Mouse (Mus musculus): ENCODE results near the gene Asb13.

The Asb13 gene

GRCm38 (mm10) chr13:3633895-3634811 lies at the start of gene Asb13:
Gene Asb13 (plus strand): TSS chr13:3634032.
- DNase-seq: peak; percentile 80 to 85

DNA sequence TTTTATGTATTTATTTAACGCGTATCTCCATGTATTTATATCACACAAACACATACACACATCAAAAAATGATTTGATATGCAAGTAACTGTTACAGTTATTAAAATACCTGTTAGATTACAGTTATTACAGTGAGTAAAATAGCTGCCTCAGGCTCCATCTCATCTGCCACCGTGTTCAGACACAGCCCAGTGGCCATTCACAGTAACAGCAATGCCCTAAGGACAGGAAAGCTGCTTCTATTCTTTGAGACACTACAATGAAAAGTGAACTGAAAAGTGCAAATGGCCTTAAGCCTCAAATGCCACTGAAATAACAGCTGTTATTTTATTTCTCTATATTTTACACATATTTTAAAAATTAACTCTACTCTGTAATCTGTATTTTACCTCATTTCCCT lies 43.0 kb upstream of the Asb13 start:
- DNase-seq: no peak

- no peak for DNase-seq
Observed at GRCm38 (mm10) chr13:3594311-3594710, 39.5 kb upstream of the Asb13 start.

GRCm38 (mm10) chr13:3596232-3596631 lies 37.6 kb upstream of the Asb13 start:
- DNase-seq: no peak

DNA sequence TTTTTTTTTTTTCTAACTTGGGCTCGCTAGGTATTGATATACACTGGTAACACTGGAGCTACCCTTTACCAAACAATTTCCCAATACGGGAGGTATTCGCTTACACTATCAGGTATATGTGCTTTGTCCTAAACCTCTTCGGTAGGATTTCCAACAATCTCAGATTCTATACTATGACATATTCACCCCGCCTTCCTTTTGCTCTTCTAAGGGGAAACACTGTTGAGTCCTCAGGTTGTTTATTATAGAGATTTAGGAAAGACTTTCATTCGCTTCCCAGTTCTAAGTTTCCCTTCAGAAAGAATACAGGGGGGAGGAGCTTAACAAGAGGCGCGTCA lies 24.1 kb upstream of the Asb13 start:
- no peak for DNase-seq

DNA sequence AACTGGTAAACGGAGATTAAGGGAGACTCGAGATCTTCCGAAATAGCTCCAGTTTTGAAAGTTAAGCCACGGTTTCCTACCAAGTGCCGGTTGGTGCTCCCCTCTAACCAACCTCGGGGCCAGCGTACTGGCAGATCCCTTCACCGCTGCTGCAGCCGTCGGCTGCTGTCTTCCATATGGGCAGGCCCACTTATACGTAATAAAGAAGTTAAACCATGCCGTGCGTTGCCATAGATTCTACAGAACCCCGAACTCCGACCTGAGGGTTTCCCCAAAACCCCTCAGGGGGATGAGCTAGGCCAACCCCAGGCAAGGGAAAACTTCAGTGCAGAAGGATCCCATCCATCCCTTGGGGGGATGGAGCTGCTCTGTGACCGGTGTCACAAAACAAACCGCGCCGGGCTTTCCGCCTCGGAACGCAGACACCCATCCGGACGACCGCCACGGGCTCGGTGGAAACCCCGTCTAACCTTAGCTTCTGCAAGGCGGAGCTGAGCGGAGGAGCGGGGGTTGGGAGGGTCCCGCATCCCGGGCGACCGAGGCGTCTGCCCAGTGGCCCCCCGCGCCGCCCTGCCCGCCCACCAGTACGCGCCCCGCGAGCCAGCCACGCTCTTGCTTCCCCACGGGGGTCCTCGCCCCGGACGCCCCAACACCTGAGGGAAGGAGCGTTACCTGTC lies 23.6 kb upstream of the Asb13 start:
- peak; percentile 12 to 47 for DNase-seq

DNA sequence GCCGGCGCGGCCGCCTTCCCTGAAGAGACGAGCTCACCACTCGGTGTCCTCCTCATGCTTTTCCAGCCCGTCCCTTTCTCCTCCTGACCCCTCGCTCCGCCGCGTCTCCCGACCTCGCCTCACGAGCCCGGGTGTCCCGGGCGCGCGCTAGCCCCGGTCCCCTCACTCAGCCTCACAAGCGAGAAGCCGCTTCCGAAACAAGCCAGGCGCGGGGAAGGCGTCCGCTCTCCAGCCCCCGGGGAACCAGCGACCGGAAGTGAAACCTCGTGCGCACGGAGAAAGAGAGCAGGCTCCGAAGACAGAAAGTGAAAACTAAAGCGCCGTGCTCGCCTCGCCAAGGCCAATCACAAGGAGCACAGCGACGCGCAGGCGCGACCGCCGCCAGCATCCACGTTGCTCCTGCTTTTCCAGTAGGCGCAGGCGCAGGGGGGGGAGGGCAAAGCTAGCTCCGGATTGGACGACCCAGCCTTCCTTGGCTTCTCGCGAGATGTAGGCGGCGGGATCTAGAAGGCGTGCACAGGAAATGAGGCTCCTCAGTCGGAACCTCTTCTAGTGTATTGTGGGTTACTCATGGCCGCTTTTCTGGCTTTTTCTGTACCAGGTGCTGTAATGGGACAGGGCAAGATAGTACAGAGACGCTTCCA lies 22.9 kb upstream of the Asb13 start, which contains the start of gene Fam208b:
Gene Fam208b (minus strand): TSS at position 314 of the 644 bp plus-strand sequence.
- DNase-seq: peak; percentile 95 to 97

DNA sequence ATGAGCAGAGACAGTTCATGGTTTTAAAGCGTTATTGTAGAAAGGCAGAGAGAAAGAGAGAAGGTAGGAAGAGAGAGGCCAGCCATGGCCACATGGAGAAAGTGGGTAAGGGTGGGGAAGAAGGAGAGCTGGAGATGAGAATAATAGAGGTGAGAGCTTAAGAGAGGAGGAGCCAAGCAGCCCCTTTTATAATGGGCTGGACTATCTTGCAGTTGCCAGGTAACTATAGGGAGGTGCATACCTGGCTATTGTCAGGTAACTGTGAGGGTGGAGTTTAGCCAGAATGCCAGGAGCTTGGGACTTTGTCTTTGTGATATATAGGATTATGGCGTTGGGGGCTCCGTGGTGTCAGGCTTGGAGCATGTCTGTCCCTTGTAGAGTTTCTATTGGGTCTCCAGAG lies 6.7 kb upstream of the Asb13 start:
- no peak for DNase-seq

GRCm38 (mm10) chr13:3628102-3628501 lies 5.7 kb upstream of the Asb13 start:
- DNase-seq: no peak

- no peak for DNase-seq
Observed at GRCm38 (mm10) chr13:3632551-3632950, 1.3 kb upstream of the Asb13 start.

DNA sequence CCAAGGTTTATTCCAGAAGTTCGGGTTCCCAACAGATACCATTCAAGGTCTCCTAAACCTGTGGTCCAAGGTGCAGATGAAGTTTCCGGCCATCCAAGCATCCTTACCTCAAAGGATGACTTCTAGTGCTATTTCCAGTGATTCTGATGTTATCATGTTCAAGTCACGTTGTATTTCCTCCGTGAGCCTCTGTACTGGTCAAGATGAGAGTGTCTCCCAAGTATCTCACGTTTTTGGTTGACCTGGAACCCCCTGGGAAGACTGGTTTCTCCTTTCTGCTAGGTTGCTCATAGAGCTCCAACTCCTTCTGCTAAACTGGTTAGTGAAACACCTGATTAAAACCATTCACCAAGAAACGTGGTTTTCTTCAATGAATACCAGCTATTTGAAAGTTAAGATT lies 701 bp upstream of the Asb13 start:
- no peak for DNase-seq

DNA sequence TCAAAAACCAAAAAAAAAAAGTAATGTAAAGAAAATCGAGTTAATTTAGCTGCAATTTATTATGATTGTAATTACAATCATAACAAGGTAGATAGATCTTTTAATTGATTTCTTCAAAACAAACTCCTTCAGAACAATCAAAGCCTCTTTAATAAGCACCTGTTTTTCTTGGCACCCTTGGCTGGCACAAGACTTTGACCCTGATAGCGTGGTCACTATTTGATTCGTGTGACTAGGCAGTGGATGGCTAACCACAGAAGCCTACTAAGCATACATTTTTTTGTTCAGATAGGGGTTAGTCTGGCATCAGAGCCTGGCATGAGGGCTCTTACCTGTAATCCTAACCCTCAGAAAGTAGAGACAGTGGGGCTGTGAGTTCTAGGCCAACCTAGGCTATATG lies 1.2 kb downstream of the Asb13 start:
- DNase-seq: no peak

GRCm38 (mm10) chr13:3636797-3637196 lies 3.0 kb downstream of the Asb13 start:
- DNase-seq: peak; percentile 17 to 39

GRCm38 (mm10) chr13:3642049-3642448 lies 8.2 kb downstream of the Asb13 start:
- DNase-seq: peak; percentile 18 to 43

- DNase-seq: no peak
Observed at GRCm38 (mm10) chr13:3642538-3642937, 8.7 kb downstream of the Asb13 start.

GRCm38 (mm10) chr13:3644871-3645270 lies 11.0 kb downstream of the Asb13 start:
- DNase-seq: no peak

- no peak for DNase-seq
Observed at GRCm38 (mm10) chr13:3645919-3646318, 12.1 kb downstream of the Asb13 start.

DNA sequence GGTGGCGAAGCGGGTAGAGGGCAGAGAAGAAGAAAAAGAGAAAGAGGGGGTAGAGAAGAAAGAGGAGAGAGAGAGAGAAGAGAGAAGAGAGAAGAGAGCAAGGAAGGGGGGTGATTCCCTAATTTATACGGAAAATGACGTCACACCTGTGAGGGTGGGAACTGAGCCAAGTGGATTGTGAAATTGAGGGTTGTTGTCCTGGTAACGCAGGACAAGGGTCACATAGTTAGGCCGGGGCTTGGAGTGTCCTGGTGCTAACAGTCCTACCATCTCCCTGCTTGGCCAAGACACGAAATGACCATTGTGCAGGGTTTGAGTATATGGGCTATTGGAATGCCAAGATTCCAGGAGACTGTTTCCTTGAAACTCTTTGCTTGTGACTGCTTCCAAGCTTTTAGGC lies 12.7 kb downstream of the Asb13 start:
- no peak for DNase-seq

GRCm38 (mm10) chr13:3650569-3650968 lies 16.7 kb downstream of the Asb13 start:
- no peak for DNase-seq

DNA sequence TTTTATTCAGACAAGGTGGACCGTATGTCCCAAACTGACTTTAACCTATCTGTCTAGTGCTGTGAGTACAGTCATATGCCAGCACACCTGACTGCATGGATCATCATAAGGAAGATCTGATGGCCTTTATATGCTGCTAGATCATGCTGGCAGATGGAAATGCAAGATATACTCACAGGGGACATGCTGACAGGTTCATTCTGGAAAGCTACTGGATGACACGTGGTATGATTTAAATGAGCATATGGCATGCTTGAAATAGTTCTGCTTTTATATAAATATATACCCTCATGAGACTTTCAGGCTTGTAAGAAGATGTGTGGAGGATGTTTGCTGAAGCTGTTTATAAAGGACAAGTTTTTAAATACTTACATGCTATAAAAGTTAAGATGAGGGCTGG lies 20.6 kb downstream of the Asb13 start:
- DNase-seq: no peak

GRCm38 (mm10) chr13:3659163-3660160 lies 25.6 kb downstream of the Asb13 start:
- DNase-seq: no peak

GRCm38 (mm10) chr13:3664241-3664640 lies 30.4 kb downstream of the Asb13 start:
- DNase-seq: no peak

Measured in spleen, adult 18-20 months (tissue).